ENCODE assay signal across 8 mouse cellular contexts in the genomic region with DNA sequence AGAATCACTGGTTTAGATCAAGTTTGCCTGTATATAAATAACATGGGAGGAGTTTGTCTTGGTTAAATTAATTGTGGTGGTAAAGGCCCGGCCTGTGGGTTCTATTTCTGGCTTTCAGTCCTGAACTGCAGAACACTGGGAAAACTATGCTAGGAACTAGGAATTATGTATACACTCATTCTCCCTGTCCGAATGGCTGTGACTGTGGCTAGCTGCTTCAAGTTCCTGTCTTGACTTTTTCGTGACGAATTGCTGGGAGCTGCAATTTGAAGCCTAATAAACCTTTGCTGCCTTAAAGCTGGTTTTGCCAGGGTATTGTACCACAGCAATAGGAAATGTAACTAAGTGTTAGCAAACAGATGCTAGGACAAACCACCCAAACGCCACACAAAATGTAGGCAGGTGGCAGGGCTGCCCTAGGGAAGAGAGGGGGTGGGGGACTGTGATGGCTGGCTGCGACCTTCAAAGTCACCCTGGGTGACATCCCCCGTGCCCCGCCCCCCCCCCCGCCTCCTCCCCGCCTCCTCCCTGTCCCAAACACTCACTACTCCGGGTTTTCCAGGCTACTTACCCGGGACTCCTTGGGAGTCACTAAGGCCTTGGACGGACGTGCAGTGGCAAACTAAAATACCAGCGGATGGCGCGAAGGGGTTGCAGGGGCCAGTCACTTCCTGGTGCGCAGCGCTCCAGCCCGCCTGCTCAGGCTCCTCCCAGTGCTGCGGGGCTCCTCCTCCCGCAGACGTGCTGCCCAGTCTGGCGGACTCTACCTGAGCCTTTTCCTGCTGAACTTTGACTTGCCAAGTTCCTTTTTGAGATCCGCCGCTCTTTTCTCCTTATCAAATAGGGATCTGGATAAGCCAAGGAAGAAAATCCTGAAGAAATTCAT. TPM values are rescaled to one million over a fixed set of nuclear protein-coding genes. Genes with fewer than 3 reads are reported as not detected.
DNase-seq lines count a peak whose midpoint lies in the region.

A gene (minus strand): TSS at position 710 of the 886 bp plus-strand sequence.

- peak within 1 kb of the TSS; percentile 74 for H3K27ac ChIP-seq in hindbrain, embryonic 10.5 days

- peaks cover 17% of the 10 kb centered on the region for H3K27me3 ChIP-seq in hindbrain, embryonic 10.5 days (ENCODE audit: insufficient read depth, poor library complexity, severe bottlenecking)

- peak; percentile 71 for DNase-seq in NIH3T3 (ENCODE audit: low read depth)
- DNase-seq in cerebellum, adult 8-10 months = peak; percentile 61
- DNase-seq in forelimb bud, embryonic 11.5 days (ENCODE audit: low read depth, low spot score) = peak; percentile 57
- peak; percentile 66 for DNase-seq in hindbrain, embryonic 10.5 days (ENCODE audit: low spot score)
- peak; percentile 20 to 41 for DNase-seq in layer of hippocampus, postnatal 10 days (ENCODE audit: low spot score in 2 of 2)
- DNase-seq in lung, postnatal 36 days = peak; percentile 79
- peak; percentile 59 for DNase-seq in retina, embryonic 14.5 days (ENCODE audit: low spot score)
- peak; percentile 76 for DNase-seq in thymus, postnatal 4 days

- 14% methylated on average over 23 of the region's 26 CpGs for WGBS in hindbrain, embryonic 10.5 days

- H3K9me3 ChIP-seq in hindbrain, embryonic 10.5 days = no peaks in the 10 kb centered on the region

- peaks cover 8% of the 10 kb centered on the region; the same call in 1 of the 2 replicates for H3K4me1 ChIP-seq in hindbrain, embryonic 10.5 days (replicated peaks)

- H3K4me3 ChIP-seq in hindbrain, embryonic 10.5 days = peak within 1 kb of the TSS; percentile 47

- no peaks in the 10 kb centered on the region for H3K36me3 ChIP-seq in hindbrain, embryonic 10.5 days

RNA-seq across cellular contexts. Expression of the gene that starts here (rescaled TPM):
- polyA plus RNA-seq in hindbrain, embryonic 10.5 days (2016; fragmentation: Nextera tagmentation; extraction: Ambion mirVana) = 6.3 and 7.6 TPM in 2 replicates
- 1 to 10 TPM; 5.2 to 5.5 TPM for total RNA-seq in layer of hippocampus, postnatal 10 days (2021)

Comparison
In these comparisons a context has a peak if more than half of its experiments do, and no peak if none do; other contexts are left out.
1. Peak in every context shown above with its lines: DNase-seq, H3K4me3 ChIP-seq and H3K27ac ChIP-seq.